Mouse (Mus musculus): ENCODE measurements around the gene Hsf5.
A peak's percentile ranks its signal among the peaks of the same experiment; 100 is the strongest.

The Hsf5 gene

DNA sequence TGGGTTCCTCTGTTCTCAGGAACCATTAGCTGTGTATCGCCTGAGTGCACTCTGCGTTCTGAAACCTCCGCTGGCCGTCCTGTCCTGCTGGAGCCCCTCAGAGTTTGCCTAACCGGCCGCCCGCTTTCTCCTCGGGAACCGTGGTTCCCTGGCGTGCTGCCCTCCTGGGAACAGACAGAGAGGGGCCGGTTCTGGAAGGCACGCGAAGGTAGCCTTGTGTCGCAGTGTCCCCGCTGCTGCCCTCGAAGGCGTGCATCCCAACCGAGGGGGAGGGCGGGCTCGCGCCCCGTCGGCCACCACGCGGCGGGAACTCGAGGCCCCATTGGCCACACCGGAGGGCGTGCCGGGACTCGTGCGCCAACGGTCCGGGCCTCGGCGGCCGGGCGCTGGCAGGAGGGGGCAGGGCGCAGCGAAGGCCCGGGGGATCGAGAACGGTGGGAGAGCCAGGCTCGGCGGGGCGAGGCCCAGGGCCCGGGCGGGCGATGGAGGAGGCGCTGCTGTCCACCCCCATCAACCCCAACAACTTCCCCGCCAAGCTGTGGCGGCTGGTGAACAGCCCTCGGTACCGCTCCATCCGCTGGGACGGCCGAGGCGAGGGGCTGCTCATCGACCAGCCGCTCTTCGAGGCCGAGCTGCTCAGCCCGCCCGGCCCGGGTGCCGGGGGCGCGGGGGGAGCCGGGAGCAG lies at the start of gene Hsf5:
TSS of gene Hsf5 (plus strand) at position 375 of the 685 bp plus-strand sequence.
- no peak for DNase-seq

DNA sequence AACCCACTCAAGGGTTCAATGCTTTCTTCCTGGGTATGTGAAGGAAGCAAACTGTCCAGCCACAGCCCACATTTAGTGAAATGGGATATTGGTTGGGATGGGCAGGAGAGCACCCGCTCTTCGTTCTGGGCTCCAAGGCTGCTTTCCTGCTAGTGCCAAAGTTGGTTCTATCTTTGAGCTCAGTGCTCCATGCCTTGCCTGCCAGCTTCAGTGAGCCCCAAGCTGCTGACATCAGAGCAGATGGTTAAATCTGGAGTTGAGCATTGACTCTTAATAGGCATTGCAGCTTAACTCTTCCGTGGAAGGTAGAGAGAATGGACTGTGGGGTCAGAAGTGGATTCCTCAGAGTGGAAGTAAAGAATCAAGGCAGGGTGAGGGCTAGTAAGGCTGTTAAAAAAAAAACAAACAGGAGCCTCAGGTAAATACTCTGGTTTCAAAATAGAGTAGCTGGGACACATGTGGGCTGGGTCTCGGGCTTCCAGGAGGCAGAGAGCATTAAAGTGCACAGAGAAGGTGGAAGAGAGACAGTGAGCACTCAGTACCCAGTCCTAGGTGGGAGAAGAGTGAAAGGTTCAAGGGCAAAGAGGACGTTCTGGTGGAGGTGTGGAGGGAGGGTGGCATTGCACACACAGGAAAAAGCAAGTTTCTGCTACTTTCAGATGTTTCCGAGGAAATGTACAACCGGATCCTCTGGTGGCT lies 48.6 kb upstream of the Hsf5 start, which contains the start of gene Sept4:
TSS of gene Sept4 (plus strand) at position 649 of the 699 bp plus-strand sequence.
- DNase-seq, result no peak

DNA sequence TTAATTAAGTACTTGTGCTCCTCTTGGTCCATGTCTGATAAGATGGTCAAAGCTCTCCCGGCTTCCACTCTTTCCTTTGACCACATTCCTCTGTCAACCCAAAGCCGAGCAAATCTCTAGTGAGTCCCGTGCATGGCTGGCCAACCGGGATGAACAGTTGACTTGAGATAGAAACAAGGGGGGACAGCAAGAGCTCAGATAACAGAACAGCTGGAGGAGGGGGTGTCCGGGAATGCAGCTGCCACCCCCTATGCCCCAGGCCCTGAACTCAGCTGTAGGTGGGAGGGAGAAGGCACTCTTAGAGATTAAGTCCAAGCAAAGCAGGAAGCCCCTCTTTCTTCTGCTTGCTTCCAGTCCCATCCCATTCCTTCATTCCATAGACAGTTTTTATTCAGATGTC lies 46.2 kb upstream of the Hsf5 start:
- no peak for DNase-seq

DNA sequence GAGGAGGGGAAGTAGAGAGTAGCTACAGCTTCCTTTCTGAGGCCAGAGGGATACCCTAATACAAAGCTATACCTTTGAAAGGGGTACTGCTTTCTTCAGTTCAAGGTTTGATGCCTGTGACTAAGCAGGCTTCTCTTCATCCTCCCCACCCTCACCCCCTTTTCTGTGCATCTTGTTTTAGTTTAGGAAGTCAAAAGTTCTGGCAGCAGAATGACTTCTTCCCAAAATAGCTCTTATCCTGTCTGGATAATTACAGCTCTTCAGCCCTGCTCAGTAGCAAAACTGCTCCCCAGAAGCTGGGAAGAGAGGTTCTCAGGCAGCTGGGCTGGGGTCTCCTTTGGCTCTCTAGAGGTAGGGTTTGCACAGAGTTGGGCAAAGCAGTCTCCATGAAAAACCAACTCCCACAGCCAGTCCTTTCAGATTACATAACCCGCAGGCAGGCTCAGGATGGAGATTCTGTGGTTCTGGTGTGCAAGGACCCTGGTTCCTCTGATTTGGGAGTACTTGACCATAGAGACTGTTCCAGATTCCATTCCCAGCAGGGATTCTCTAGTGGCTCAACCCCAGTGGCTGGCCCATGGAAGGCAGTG lies 45.5 kb upstream of the Hsf5 start:
- no peak for DNase-seq

DNA sequence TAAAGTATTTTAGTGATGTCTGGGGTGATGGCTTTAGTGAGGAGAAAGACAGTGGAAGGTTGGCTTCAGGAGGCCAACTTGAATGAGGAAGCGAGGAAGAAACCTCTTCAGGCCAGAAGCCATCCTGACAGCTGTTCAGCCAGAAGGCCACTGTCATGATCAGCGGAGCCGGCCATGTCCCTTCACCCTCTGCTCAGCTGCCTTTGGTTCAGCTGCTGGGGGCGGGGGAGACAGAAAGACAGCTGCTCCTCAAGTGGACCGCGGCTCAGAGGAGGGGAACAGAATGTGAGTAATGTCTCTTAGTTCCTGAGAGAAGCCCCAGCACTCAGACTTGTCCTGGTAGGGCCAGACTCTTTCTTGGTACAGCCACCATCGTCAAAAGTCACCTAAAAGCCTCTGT lies 43.2 kb upstream of the Hsf5 start:
- no peak for DNase-seq

DNA sequence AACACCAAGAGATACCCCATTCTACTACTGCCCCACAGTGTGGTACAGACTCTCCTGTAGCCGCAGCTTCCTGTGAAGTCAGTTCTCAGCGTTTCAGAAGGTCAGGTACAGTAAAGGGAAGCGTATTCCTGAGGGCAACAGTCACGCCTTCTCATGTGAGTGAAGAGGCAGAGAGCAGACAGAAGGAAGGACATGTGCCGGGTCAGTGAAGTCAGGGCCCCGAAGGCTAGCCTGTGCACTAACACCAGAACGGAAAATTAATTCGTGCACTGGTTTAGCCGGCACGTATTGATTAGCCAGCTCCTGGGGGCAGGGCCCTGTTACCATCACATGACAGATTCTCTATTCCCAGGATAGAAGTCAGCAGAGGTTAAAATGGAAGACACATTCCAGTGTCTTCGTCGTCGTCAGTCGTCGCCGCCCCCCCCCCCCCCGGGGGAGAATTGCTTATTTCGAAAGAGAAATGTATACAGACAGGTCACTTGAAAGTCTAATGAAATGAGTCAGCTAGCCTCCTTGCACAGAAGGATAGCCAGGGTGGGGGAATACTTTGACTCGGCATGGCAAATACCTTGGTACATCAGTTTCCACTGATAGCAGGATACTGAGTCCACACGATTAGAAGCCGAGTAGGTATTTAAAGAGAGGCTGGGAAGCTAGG lies 42.3 kb upstream of the Hsf5 start:
- DNase-seq, result no peak

DNA sequence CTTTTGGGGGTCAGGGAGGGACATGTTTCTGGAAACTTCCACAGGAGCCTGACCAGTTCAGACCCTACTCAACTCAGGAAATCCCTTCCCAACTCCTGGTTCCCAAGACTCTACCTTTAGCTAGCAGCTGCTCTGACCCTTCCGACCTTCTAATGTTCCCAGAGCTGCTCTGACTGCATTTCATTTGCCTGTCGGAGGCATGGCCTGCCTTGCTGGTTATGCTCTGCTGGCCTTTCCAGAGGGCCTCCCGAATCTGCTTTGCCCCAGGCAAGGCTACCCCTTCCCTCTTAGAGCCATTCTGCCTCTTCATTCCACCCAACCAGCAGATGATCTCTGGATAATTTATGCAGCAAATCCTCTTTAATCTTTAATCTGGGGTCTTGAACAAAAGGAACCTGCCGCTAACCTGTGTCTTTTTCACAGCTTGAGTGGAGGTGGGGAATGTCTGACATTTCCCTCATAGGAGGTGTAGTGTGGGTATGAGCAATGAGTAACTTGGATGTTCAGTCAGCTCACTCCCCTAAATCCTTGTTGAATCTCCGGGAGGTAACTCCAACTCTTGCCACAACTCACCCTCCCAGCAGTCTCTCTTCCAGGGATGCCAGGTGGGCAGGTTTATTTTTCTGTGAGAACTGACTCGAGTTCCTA lies 39.2 kb upstream of the Hsf5 start:
- DNase-seq, result no peak

DNA sequence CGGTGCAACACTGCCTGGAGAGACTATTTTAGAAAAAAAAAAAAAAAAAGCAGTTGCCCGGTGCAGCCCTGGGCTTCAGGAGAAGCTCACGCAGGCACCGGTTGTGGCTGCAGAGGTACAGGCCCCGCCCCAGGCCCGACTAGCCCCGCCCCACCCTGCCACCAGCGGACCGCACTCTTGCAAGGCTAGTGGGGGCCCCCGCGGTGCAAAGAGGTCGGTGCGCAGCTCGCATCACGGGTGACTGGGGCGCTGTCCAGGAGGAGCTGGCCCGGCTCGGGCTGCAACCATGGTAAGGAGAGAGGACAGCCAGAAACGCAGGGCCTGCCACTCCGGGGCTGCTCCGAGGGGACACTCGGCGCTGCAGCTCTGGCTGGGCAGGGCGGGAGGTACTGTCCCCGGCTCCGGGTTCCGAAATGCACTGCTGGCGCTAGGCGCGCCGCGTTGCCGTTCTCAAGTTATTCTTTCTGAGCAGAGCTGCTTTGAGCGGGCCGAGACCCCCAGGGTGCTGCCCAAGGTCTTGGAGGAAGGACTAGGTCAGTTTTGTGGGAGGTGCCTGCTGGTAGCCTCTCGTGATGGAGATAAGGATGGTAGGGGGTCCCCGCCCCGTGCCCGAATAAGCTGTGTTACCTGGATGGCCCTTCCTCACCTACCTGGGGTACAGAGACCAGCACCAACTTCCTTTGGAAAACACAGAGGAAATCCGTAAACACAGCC lies 38.6 kb upstream of the Hsf5 start:
- peak; percentile 75 for DNase-seq

DNA sequence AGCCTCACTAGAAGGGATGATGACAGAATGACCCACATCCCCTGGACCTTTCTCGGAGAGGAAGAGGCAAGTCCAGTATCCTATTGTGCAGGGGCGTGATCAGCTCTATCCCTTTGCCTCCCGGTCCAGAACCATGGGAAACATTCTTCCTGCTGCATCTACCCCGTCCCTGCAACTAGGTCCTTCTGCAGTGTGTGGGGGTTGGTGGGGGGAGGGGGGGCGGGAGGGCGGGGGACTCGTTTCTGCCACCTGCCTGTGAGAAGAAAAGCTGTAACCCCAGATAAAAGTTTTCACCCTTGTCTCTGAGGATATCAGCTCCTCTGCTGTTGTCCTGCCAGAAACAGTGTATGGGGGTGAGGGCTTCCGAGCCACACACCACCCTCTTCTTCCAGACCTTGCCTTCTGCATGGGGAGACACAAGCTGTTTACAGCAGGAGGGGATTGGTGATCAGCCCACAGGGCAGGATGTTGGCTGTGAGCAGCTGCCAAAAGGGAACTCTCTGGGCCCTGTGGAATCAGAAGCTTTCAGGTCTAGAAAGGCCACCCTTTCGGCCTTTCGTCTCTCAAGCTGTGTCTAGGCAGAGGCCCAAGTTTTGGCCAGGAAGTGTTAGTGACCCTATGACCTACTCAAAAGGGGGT lies 37.9 kb upstream of the Hsf5 start:
- peak; percentile 19 for DNase-seq

DNA sequence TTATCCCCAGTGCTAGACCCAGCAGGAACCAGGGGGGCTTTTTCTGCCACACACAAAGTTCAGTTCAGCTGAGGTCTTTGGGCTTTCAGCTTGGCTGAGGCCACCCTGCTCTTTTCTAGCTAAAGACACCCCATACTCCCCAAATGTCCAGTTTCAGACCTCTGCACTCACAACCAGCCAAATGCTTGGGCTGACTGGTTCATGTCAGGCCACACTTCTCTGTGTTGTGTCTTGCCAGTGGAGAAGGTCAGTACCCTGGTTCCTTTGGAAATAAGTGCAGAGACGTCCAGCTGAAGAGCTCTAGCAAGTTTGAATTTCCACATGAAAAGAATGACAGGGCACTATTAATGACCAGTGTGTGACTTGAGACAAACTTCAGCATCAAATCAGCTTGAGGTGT lies 37.3 kb upstream of the Hsf5 start:
- no peak for DNase-seq

DNA sequence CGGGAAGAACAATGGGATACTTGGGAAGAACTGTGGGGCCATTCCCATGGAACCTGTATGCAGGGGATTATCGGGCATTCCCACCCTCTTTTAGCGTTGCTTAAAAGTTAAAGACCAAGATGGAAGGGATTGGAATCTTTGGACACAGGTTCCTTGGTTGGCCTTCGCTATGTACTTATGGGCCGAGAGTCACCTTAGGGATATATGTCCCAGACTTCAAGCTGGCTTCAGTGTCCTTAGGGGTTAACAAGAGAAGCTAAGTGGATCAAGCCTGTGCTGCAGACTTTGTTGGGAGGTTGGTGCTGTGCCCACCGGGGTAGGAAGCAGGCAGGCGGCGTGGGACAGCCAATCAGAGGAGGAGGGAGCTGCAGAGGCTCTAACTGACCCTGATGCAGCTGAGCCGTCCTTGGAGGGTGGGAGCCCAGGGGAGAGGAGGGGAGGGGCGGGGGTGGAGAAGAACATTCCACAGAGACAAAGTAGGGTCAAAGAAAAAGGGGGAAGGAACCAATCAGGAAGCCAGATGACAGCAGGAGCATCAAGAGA lies 36.4 kb upstream of the Hsf5 start:
- no peak for DNase-seq

DNA sequence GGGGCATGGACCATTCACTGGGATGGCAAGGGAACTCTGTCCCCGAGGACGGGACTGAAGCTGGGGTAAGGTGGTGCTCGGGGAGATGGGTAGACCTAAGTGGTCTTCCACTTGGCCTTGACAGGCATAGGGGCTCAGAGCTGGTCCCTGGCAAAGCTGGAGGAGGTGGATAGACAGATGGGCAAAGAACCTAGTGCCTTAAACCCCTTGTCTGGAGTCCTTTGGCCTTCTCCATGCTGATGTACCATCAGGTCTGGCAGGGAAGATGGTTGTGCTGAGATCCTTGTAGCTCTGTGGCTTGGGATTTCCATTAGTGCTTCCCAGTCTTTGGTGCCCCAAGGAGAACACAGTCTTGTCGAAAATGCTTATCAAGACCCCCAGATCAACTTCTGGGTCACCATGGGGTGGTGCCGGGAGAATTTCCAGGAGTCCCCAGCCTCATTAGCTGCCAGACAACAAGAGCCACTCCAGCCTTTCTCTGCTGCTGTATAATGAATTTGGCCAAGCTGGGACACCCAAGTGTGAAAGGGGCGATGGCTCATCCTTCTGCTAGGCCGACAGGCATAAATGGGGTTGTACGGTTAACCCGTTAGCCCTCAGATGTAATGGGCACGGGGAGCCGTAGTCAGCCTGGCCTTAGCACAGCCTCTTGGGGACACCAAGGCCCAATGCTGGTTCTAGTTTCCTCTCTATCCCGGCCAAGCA lies 35.7 kb upstream of the Hsf5 start:
- no peak for DNase-seq

DNA sequence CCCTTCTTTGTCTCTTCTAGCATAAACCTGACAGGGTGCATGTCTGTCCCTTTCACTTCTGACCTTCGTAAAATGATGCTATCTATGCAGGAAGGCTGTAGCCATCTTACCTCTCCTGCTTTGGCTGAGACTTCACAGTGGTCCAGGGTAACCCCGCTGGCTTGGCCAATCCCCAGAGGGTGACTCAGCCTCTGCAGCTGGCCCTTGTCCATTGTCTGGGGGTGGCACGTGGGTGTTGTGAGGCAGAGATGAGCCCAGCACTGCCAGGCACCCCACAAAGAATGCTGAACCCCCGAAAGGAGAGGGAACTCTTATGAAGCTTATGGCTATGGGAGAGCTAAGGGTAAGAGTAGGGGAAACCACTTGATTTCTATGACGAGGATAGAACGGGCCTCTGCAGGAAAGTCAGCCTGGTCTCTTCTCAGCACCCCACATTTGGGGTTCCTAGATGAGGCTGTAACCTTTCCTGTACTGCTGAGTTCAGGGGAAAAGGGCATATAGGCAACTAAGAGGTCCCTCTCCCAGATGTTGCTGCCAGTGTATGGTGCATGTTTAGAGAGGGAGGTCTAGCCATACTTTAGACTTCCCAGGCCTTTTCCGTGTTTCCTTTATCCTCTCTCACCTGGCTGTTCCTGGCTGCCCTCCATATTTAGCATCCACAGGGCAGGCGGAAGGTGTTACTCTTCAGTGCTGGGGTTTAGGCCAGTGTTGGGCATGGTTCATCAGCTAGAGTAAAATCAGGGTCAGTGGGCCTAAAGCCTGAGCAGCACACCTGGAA lies 34.8 kb upstream of the Hsf5 start:
- no peak for DNase-seq

DNA sequence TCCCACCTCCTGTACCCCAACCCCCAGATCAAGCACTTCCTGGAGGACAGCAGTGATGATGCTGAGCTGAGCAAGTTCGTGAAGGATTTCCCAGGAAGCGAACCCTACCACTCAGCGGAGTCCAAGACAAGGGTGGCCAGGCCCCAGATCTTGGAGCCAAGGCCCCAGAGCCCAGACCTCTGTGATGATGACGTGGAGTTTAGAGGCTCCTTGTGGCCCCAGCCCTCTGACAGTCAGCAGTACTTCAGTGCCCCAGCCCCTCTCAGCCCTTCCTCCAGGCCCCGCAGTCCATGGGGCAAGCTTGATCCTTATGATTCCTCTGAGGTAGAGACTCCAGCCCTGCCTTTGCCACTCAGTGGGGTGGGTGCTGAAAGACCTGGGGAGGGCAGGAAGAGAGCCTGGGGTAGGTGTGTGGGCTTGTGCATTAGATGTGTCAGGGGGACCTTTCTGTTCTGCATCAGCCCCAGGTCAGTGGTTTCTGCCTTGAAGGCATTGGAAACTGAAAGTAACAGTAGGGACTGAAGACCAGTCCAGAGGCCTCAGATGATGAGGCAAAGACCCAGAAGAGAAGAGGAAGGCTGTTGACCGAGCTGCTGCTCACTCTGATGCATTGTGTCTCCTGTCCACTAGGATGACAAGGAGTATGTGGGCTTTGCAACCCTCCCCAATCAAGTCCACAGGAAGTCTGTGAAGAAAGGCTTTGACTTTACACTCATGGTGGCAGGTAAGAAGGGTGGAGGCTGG lies 33.5 kb upstream of the Hsf5 start:
- DNase-seq, result no peak

DNA sequence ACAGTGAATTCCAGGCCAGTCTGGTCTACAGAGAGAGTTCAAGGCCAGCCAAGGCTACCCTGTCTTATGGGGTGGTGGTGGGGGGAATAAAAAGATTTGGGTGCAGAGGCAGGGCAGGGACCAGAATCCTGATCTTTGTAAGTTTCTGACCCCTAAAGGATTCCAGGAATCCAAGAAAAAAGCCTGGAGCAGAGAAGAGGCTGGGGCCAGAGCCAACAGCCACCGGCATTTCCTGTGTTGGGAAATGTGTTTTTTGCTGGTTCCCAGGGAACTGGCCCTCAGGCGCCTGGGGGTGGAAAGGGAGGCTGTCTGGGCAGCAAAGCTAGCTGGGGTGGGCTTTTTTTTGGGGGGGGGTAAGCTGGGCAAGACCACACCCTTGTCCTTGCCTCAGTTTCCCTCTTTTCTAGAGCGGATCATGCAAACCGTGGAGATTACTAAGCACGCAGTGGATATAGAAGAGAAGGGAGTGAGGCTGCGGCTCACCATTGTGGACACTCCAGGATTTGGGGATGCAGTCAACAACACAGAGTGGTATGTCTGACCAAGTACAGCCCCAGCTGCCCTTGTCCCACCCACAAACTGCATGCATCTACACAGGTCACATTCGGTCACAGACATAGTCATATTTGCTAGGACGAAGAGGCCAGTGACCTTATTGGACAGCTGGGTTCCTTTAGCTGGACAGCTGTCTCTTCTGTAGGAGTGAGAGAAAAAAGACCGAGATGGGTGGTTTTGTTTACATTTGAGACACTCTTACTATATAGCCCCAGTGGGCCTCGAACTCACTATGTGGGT lies 32.1 kb upstream of the Hsf5 start:
- no peak for DNase-seq

DNA sequence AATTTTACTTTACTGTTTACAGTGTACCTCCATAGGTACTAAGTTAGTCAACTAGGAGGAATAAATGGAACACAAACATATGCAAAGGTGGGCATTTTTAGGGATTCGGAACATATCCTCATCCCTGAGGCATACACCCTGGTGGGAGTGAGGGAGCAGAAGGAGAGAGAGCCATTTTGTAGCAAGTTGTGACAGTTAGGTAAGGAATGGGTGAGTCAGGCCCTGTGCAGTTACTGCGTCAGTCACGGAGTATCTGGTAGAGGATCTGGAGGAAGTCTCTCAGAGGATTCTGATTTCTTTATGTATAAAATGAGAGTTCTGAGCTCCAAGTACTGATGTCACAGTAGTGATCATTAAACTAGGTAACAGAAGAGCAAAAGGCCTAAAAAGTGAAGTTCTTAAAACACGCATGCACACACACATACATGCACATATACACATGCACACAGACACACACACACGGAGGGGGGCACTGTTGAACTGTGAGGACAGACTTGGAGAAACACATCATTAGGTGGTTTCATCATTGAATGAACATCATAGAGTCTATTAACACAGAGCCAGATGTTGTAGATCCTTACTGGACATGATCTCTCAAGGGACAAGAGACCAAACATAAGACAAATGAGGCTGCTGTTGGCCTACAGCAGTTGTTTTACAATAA lies 29.6 kb upstream of the Hsf5 start:
- no peak for DNase-seq

DNA sequence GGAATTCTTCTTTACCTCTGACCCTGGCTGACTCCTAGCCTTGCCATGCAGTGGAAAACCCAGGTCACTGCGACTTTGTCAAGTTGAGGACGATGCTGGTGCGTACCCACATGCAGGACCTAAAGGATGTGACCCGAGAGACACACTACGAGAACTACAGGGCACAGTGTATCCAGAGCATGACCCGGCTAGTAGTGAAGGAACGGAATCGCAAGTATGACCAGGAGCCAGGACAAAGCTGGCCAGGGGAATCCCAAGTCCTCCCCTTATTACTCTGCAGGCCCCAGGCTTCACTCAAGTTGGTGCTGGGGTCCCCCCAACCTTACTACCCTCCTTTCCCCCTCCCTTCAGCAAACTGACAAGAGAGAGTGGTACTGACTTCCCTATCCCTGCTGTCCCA lies 27.4 kb upstream of the Hsf5 start:
- DNase-seq, result no peak
